Mouse (Mus musculus) liver, embryonic 14 days (tissue): ENCODE data around the gene Trpc4. TPM values are rescaled to one million over a fixed set of nuclear protein-coding genes. Genes with fewer than 3 reads are reported as not detected.

Source experiments
- polyA plus RNA-seq: library from polyadenylated mRNA; depleted of rRNA; stranded (reverse); fragments of >200 nt; gene quantifications from 2 replicates; pipeline ENCODE4 v1.2.3, GENCODE M21; 2012; rRNA removed

The Trpc4 gene
- 0.02 TPM in 2 replicates for polyA plus RNA-seq

DNA sequence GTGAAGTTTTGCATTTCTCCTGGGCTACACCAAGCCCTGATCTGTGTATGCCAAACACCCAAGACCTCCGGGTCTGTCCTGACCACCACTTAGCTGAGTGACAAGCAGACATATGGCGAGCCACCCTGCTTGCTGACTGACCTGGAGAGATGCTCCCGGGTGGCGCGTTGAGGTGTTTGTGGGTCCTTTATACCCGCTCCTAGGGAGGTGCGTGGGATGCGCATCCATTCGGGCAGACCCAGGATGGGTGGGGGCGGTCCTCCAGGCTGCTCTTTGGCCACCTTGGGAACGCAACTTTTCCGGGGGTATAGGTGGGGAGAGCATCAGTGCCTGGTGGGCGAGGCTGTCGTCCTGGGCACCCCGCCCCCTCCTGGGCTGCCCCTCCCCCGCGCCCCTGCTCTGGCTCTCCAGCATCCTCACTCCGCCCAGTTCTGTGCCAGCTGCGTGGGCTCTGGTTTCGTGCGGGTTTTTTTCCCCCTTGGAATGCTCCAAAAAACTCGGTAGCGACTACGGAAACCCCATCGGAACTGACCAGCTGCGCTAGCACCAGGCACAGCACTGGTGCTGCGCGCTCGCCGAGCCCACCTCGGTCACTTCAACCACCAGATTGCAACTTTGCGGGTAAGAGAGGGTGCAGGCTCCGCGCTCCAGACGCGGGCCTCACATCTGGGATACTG is at the start of gene Trpc4:
Trpc4 (plus strand) TSS at position 397 of the 677 bp plus-strand sequence.

GRCm38 (mm10) chr3:54360897-54361296 is 205.1 kb downstream of the Trpc4 start, which contains the start of gene Postn:
Gene Postn (plus strand): TSS chr3:54361109.

Other genes starting within 250 kb of the Trpc4 start
- gene Postn, start 205.1 kb downstream of the Trpc4 start, polyA plus RNA-seq, result 14.9 and 28.8 TPM in 2 replicates